Mouse (Mus musculus) MEL (cell line): ENCODE results near the gene Gcnt4. TPM values are rescaled to one million over a fixed set of nuclear protein-coding genes. Genes with fewer than 3 reads are reported as not detected.

ENCODE experiments used
- DNase-seq: peaks from one replicate; pipeline ENCODE4 v3.0.0; 2011; ENCODE audit warnings: low read depth, low spot score
- H3K27ac ChIP-seq: 2 replicates; pipeline ENCODE4 v1.5.1; 2012; ENCODE audit warnings: low read depth, mild to moderate bottlenecking, control low read depth, low read length, moderate library complexity; ENCODE audit not compliant: control insufficient read depth
- H3K27me3 ChIP-seq, 2 experiments: fragments of 150-350 bp in 1 of 2; sonication (generic) in 1 of 2; 2 replicates each; pipeline ENCODE4 v1.6.1; 2012; ENCODE audit warnings: low read length in 2 of 2, mild to moderate bottlenecking in 2 of 2, improper control_type of control experiment in 1 of 2, moderate library complexity in 1 of 2; ENCODE audit not compliant: insufficient read depth in 2 of 2, control insufficient read depth in 1 of 2
- H3K36me3 ChIP-seq, 2 experiments: 2 replicates each; pipeline ENCODE4 v1.6.1; 2012 to 2014; ENCODE audit warnings: low read length in 2 of 2, improper control_type of control experiment in 1 of 2, inconsistent platforms in 1 of 2, mild to moderate bottlenecking in 1 of 2; ENCODE audit not compliant: insufficient read depth in 2 of 2, control insufficient read depth in 1 of 2
- H3K4me1 ChIP-seq, 2 experiments: fragments of 150-350 bp in 1 of 2; sonication (generic) in 1 of 2; 2 replicates each; pipeline ENCODE4 v1.6.1; 2012; ENCODE audit warnings: low read length in 2 of 2, improper control_type of control experiment in 1 of 2, mild to moderate bottlenecking in 1 of 2; ENCODE audit not compliant: insufficient read depth in 2 of 2, control insufficient read depth in 1 of 2
- H3K4me3 ChIP-seq, 2 experiments: fragments of 150-350 bp in 1 of 2; sonication (generic) in 1 of 2; 2 replicates each; pipeline ENCODE4 v1.5.1; 2012; ENCODE audit warnings: low read depth in 2 of 2, low read length in 2 of 2, mild to moderate bottlenecking in 2 of 2, moderate library complexity in 2 of 2, control low read depth in 1 of 2, improper control_type of control experiment in 1 of 2; ENCODE audit not compliant: control insufficient read depth in 1 of 2, insufficient read depth in 1 of 2
- H3K79me2 ChIP-seq: 2 replicates; pipeline ENCODE4 v1.6.1; 2012; ENCODE audit warnings: mild to moderate bottlenecking, low read length, moderate library complexity; ENCODE audit not compliant: control insufficient read depth, poor library complexity, insufficient read depth
- H3K9ac ChIP-seq: 2 replicates; pipeline ENCODE4 v1.6.1; 2012; ENCODE audit warnings: low read depth, mild to moderate bottlenecking, control low read depth, low read length, moderate library complexity; ENCODE audit not compliant: control insufficient read depth, poor library complexity, severe bottlenecking
- H3K9me3 ChIP-seq: fragments of 150-350 bp; sonication (generic); replicated peaks from 2 replicates; pipeline ENCODE4 v1.6.1; 2012; ENCODE audit warnings: mild to moderate bottlenecking, low read length, improper control_type of control experiment, moderate library complexity; ENCODE audit not compliant: insufficient read depth
- CHD2 ChIP-seq: IDR thresholded peaks from 2 replicates; pipeline ENCODE4 v1.6.1; 2011; ENCODE audit warnings: low read length, improper control_type of control experiment
- CTCF ChIP-seq, 3 experiments: IDR thresholded peaks in 2 of 3; conservative IDR thresholded peaks in 1 of 3; 2 replicates each; pipeline ENCODE4 v1.5.1; 2011 to 2012; ENCODE audit warnings: low read length in 3 of 3, low read depth in 2 of 3, mild to moderate bottlenecking in 2 of 3, improper control_type of control experiment in 1 of 3, inconsistent platforms in 1 of 3, mixed read lengths in 1 of 3, moderate library complexity in 1 of 3; ENCODE audit not compliant: control insufficient read depth in 1 of 3, insufficient read depth in 1 of 3, poor library complexity in 1 of 3, severe bottlenecking in 1 of 3
- HCFC1 ChIP-seq: IDR thresholded peaks from 2 replicates; pipeline ENCODE4 v1.6.1; 2012; ENCODE audit warnings: low read depth, mild to moderate bottlenecking, inconsistent platforms, low read length, improper control_type of control experiment, moderate library complexity
- MAFK ChIP-seq: IDR thresholded peaks from 2 replicates; pipeline ENCODE4 v1.6.1; 2011; ENCODE audit warnings: low read depth, mild to moderate bottlenecking, low read length, improper control_type of control experiment, borderline replicate concordance
- MAX ChIP-seq: IDR thresholded peaks from 2 replicates; pipeline ENCODE4 v1.6.1; 2011; ENCODE audit warnings: low read length, improper control_type of control experiment
- MAZ ChIP-seq: IDR thresholded peaks from 2 replicates; pipeline ENCODE4 v1.6.1; 2012; ENCODE audit warnings: low read depth, mild to moderate bottlenecking, inconsistent platforms, low read length, improper control_type of control experiment
- POLR2AphosphoS2 ChIP-seq: IDR thresholded peaks from 2 replicates; pipeline ENCODE4 v1.6.1; 2011; ENCODE audit warnings: low read length, improper control_type of control experiment
- RAD21 ChIP-seq: IDR thresholded peaks from 2 replicates; pipeline ENCODE4 v1.6.1; 2011; ENCODE audit warnings: mild to moderate bottlenecking, low read depth, low read length, improper control_type of control experiment
- SMC3 ChIP-seq: IDR thresholded peaks from 2 replicates; pipeline ENCODE4 v1.6.1; 2011; ENCODE audit warnings: low read depth, low read length, improper control_type of control experiment
- TBP ChIP-seq: IDR thresholded peaks from 2 replicates; pipeline ENCODE4 v1.8.0; 2011; ENCODE audit warnings: low read depth, low read length, improper control_type of control experiment
- UBTF ChIP-seq: IDR thresholded peaks from 2 replicates; pipeline ENCODE4 v1.6.1; 2012; ENCODE audit warnings: low read depth, mild to moderate bottlenecking, inconsistent platforms, low read length, improper control_type of control experiment, moderate library complexity, borderline replicate concordance; ENCODE audit not compliant: insufficient read depth
- ZKSCAN1 ChIP-seq: IDR thresholded peaks from 2 replicates; pipeline ENCODE4 v1.6.1; 2012; ENCODE audit warnings: low read depth, mild to moderate bottlenecking, inconsistent platforms, low read length, improper control_type of control experiment, moderate library complexity
- ZNF384 ChIP-seq: IDR thresholded peaks from 2 replicates; pipeline ENCODE4 v1.6.1; 2012; ENCODE audit warnings: low read depth, mild to moderate bottlenecking, inconsistent platforms, low read length, improper control_type of control experiment
- polyA plus RNA-seq, 2 experiments: library from polyadenylated mRNA; stranded (reverse) in 1 of 2; unstranded in 1 of 2; fragments of >175 nt in 1 of 2; fragments of >200 nt in 1 of 2; gene quantifications; 2 replicates each; pipeline versions ENCODE4 v1.2.1 to v1.2.4; 2012; ENCODE audit warnings: low replicate concordance in 2 of 2, low read depth in 1 of 2; ENCODE audit not compliant: insufficient read length in 2 of 2, insufficient read depth in 1 of 2, missing spikeins in 1 of 2
- total RNA-seq: library from RNA; depleted of rRNA; stranded (reverse); fragments of 300-350 nt; gene quantifications from 2 replicates; pipeline ENCODE4 v1.2.3, GENCODE M21; 2012

Gene Gcnt4
- total and polyA plus RNA-seq, 3 experiments: not detected

- H3K4me3 ChIP-seq: no peak overlapping the region
- no peaks in the 10 kb centered on the region for H3K9me3 ChIP-seq
- no peak for TF ChIP-seq SMC3
- TF ChIP-seq POLR2AphosphoS2: no peak
- TF ChIP-seq ZNF384: no peak
- H3K79me2 ChIP-seq: no peaks in the 10 kb centered on the region
- H3K27me3 ChIP-seq: no peaks in the 10 kb centered on the region; a peak in 1 of 4 replicates
- no peaks in the 10 kb centered on the region for H3K36me3 ChIP-seq
- no peak overlapping the region for H3K27ac ChIP-seq
- no peak for DNase-seq
- H3K9ac ChIP-seq: no peak overlapping the region
- no peaks in the 10 kb centered on the region for H3K4me1 ChIP-seq
Observed at GRCm38 (mm10) chr13:96945748-96946147, 21.3 kb downstream of the Gcnt4 start.

- DNase-seq: no peak
- H3K27me3 ChIP-seq: no peaks in the 10 kb centered on the region; a peak in 1 of 4 replicates
- H3K79me2 ChIP-seq: no peaks in the 10 kb centered on the region
- H3K9ac ChIP-seq: no peak overlapping the region
- H3K9me3 ChIP-seq: no peaks in the 10 kb centered on the region
- H3K4me1 ChIP-seq: no peaks in the 10 kb centered on the region
- H3K4me3 ChIP-seq: no peak overlapping the region
- no peak for TF ChIP-seq TBP
- no peak for TF ChIP-seq SMC3
- TF ChIP-seq, all 39 proteins: peak for 0
- Histone ChIP-seq H3K27ac (no peak overlapping the region), H3K36me3 (no peaks in the 10 kb centered on the region)
Observed at GRCm38 (mm10) chr13:96947722-96948121, 23.2 kb downstream of the Gcnt4 start.

GRCm38 (mm10) chr13:96951880-96952279, 27.4 kb downstream of the Gcnt4 start:
- no peaks in the 10 kb centered on the region for H3K36me3 ChIP-seq
- no peaks in the 10 kb centered on the region for H3K79me2 ChIP-seq
- DNase-seq: no peak
- no peaks in the 10 kb centered on the region for H3K9me3 ChIP-seq
- TF ChIP-seq CTCF (IDR thresholded peaks at IDR 0.05 in 2 of 3, conservative IDR thresholded peaks at IDR 0.05 in 1 of 3; ENCODE audit: control insufficient read depth in 1 of 3, insufficient read depth in 1 of 3, low read depth in 2 of 3, low read length in 3 of 3, poor library complexity in 1 of 3, severe bottlenecking in 1 of 3) (no peak), MAZ (no peak), MAX (no peak), SMC3 (no peak), ZKSCAN1 (no peak), MAFK (no peak), UBTF (no peak), CHD2 (no peak), HCFC1 (no peak), RAD21 (no peak)
- no peak overlapping the region for H3K27ac ChIP-seq
- no peaks in the 10 kb centered on the region for H3K27me3 ChIP-seq
- no peak overlapping the region for H3K4me3 ChIP-seq
- H3K4me1 ChIP-seq: no peaks in the 10 kb centered on the region
- no peak overlapping the region for H3K9ac ChIP-seq
